Mouse (Mus musculus): ENCODE results near the gene Tap2. TPM values are rescaled to one million over a fixed set of nuclear protein-coding genes. Genes with fewer than 3 reads are reported as not detected.

Tap2 gene
- total RNA-seq (2021) = 1 to 10 TPM; 4.8 to 6.3 TPM
- long read RNA-seq, partial matches to known transcripts = 0 of 4 reads
- long read RNA-seq, other reads (novel, unspliced or antisense) = 0 of 4 reads

GRCm38 (mm10) chr17:34203444-34203843, at the start of gene Tap2:
Tap2 (plus strand) TSS chr17:34203527.
- DNase-seq (ENCODE audit: low spot score in 2 of 2) = no peak

- no peak for DNase-seq (ENCODE audit: low spot score in 2 of 2)
These were observed 47.8 kb upstream of the Tap2 start for GRCm38 (mm10) chr17:34155534-34155933.

- no peak for DNase-seq (ENCODE audit: low spot score in 2 of 2)
These were observed 39.0 kb upstream of the Tap2 start for GRCm38 (mm10) chr17:34164202-34164895.

GRCm38 (mm10) chr17:34165033-34165730, 38.1 kb upstream of the Tap2 start:
- no peak for DNase-seq (ENCODE audit: low spot score in 2 of 2)

- DNase-seq (ENCODE audit: low spot score in 2 of 2) = peak; percentile 24 to 46
These were observed 34.0 kb upstream of the Tap2 start for GRCm38 (mm10) chr17:34169279-34169678.

GRCm38 (mm10) chr17:34170487-34170876, 32.8 kb upstream of the Tap2 start:
- DNase-seq (ENCODE audit: low spot score in 2 of 2) = no peak

- peak; percentile 90 to 91 for DNase-seq (ENCODE audit: low spot score in 2 of 2)
These were observed 32.3 kb upstream of the Tap2 start for GRCm38 (mm10) chr17:34170877-34171498.

- DNase-seq (ENCODE audit: low spot score in 2 of 2) = no peak
These were observed 30.8 kb upstream of the Tap2 start for GRCm38 (mm10) chr17:34172528-34172927.

GRCm38 (mm10) chr17:34174075-34174474, 29.3 kb upstream of the Tap2 start:
- no peak for DNase-seq (ENCODE audit: low spot score in 2 of 2)

GRCm38 (mm10) chr17:34177179-34177578, 26.1 kb upstream of the Tap2 start:
- no peak for DNase-seq (ENCODE audit: low spot score in 2 of 2)

- DNase-seq (ENCODE audit: low spot score in 2 of 2) = no peak
These were observed 24.3 kb upstream of the Tap2 start for GRCm38 (mm10) chr17:34179019-34179418.

- DNase-seq (ENCODE audit: low spot score in 2 of 2) = no peak
These were observed 23.1 kb upstream of the Tap2 start for GRCm38 (mm10) chr17:34179913-34180859.

GRCm38 (mm10) chr17:34183564-34184219, 19.6 kb upstream of the Tap2 start:
- DNase-seq (ENCODE audit: low spot score in 2 of 2) = no peak

GRCm38 (mm10) chr17:34185526-34185925, 17.8 kb upstream of the Tap2 start:
- DNase-seq (ENCODE audit: low spot score in 2 of 2) = no peak

- DNase-seq (ENCODE audit: low spot score in 2 of 2) = no peak
These were observed 16.5 kb upstream of the Tap2 start for GRCm38 (mm10) chr17:34186885-34187260.

- DNase-seq (ENCODE audit: low spot score in 2 of 2) = peak; percentile 97
These were observed 15.9 kb upstream of the Tap2 start, which contains the start of the genes Tap1 and Psmb9 for GRCm38 (mm10) chr17:34187261-34187916. Tap1 (plus strand) TSS chr17:34187553. Psmb9 (minus strand) TSS chr17:34187764.

- DNase-seq (ENCODE audit: low spot score in 2 of 2) = peak; percentile 27 to 29
These were observed 15.3 kb upstream of the Tap2 start for GRCm38 (mm10) chr17:34188010-34188409.

- DNase-seq (ENCODE audit: low spot score in 2 of 2) = no peak
These were observed 14.3 kb upstream of the Tap2 start for GRCm38 (mm10) chr17:34188986-34189385.

GRCm38 (mm10) chr17:34192852-34193251, 10.5 kb upstream of the Tap2 start:
- no peak for DNase-seq (ENCODE audit: low spot score in 2 of 2)

GRCm38 (mm10) chr17:34193468-34193867, 9.9 kb upstream of the Tap2 start:
- no peak for DNase-seq (ENCODE audit: low spot score in 2 of 2)
